Mouse (Mus musculus): Measurements from ENCODE around the gene Cacna2d4.

Cacna2d4 gene

DNA sequence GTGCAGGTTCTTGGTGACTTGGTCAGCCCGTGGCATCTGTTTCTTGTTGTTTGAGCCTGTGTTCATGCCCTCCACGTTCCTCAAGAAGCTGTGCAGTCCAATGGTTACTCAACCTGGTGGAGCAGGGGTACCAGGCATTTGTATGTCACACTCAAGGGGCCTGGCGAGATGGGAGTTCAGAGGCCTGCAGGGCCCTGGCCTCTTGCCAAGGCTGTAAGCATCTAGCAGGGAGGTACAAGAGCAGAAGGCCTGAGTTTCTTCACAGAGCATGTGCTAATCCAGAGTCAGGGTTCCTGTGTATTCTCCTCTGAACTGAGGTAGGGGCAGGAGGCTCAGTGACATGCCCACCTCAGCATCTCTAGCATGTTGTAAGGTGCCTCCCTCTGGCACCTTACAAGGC lies 76.8 kb downstream of the Cacna2d4 start:
- no peak for DNase-seq (ENCODE audit: low read depth, low spot score)
- H3K36me3 ChIP-seq (ENCODE audit: control insufficient read depth, insufficient read depth, low read length, poor library complexity, severe bottlenecking) = no peaks in the 10 kb centered on the region

DNA sequence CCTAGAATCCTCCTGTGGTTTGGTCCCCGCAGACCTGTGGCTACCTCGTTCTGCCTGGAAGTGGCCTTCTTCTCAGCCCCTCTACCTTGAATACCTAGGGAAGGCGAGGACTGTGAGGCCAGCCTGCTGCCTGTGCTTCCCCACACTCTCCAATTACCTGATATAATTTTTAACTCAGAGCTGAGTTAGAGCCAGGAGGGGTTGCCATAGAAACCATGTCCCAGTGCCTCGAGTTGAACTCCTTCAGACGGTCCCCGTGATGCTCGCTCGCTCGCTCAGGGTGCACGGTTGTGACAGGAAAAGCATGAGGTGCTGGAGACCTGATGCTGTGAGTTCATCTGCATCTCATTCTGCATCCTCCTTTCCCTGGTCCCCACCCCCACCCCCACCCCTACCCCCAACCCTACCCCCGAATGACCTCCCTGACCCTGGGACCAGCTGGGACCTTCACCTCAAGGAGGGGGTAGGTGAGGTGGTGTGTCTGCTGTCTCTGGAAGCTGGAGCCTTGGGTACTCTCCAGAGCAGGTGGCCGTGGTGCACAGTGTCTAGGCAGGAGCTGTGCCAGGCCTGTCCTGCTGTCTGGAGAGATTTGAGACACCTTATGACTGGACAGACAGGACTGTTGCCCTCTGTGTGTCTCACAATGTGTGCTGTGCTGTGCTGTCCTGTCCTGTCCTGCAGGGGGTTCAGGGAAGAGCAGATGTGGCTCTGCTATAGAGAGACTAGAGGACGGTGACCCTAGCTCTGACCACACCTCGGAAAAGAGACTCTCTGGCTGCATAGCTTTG lies 77.5 kb downstream of the Cacna2d4 start:
- DNase-seq (ENCODE audit: low read depth, low spot score) = no peak
- H3K36me3 ChIP-seq (ENCODE audit: control insufficient read depth, insufficient read depth, low read length, poor library complexity, severe bottlenecking) = no peaks in the 10 kb centered on the region
- no peaks in the 10 kb centered on the region for H3K27me3 ChIP-seq (ENCODE audit: control insufficient read depth, insufficient read depth, low read length, poor library complexity, severe bottlenecking)

More for the DNA sequence above, 76.8 kb downstream of the Cacna2d4 start:
- no peaks in the 10 kb centered on the region for H3K27me3 ChIP-seq (ENCODE audit: control insufficient read depth, insufficient read depth, low read length, poor library complexity, severe bottlenecking)

DNA sequence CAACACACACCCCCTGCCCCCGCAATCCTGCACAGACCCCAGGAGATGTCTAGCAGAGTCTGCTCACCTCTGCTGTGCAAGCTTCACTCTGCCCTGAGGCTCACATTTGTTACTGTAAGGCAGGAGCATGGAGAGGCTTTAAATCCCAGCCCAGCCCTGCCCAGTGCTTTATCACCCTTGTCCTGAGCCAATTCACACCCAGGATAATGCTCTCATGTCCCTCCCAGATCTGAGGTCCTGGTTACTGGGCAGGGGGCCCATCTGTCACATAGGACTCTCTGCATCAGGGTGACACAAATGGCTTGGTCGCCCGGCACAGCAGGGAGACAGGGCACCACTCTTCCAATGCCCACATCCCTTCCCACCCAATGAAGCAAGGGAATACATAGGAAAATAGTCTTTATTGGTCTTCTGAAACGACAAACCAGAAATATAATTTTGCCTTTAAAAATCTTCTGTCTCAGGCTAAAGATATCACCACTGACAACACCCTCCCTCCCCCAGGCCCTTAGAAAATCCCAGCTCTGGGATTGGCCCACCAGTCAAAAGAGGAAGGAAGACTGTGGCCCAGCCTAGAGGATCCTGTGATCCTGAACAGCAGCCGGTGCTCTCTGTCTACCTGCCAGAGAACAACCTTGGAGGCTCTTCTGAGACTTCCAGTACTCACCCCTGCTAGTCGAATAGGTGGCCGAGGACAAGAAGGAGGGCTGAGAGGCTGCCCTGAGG lies 78.6 kb downstream of the Cacna2d4 start:
- Histone ChIP-seq H3K27me3 (ENCODE audit: control insufficient read depth, insufficient read depth, low read length, poor library complexity, severe bottlenecking) (no peaks in the 10 kb centered on the region), H3K36me3 (ENCODE audit: control insufficient read depth, insufficient read depth, low read length, poor library complexity, severe bottlenecking) (no peaks in the 10 kb centered on the region)
- DNase-seq (ENCODE audit: low read depth, low spot score) = no peak

DNA sequence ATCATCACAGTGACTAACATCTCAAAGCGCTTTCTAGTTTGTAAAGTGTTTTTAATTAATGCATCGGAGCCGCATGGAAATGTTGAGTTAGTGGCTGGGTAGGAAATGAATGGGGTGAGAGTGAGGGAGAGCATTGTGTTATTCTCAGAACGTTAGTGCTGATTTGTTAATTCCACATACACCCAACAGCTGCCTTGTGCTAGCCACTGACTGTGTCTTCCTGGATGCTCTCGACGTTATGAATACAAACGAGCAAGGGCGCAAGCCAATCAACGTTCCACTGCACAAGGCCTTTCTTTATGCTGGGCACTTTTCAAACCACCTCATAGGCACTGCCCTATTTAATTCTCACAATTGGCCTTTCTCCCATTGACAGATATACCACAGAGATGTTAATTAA lies 82.4 kb downstream of the Cacna2d4 start:
- Histone ChIP-seq H3K27me3 (ENCODE audit: control insufficient read depth, insufficient read depth, low read length, poor library complexity, severe bottlenecking) (no peaks in the 10 kb centered on the region), H3K36me3 (ENCODE audit: control insufficient read depth, insufficient read depth, low read length, poor library complexity, severe bottlenecking) (no peaks in the 10 kb centered on the region)
- no peak for DNase-seq (ENCODE audit: low read depth, low spot score)

DNA sequence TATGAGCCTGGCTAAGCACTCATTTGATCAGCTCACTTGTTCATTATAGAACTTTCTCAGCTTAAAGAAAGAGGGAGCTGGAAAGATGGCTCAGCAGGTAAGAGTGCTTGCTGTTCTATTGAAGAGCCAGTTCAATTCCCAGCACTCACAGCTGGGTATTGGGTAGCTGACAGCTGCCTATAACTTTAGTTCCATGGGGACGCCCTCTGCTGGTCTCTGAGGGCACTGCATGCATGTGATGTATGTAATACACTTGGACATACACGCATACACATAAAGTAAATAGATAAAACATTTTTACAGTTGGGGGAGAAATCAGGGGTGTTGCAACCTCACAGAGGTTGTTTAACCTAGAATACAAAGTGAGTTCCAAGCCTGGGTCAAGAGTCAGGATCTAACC lies 83.0 kb downstream of the Cacna2d4 start:
- H3K27me3 ChIP-seq (ENCODE audit: control insufficient read depth, insufficient read depth, low read length, poor library complexity, severe bottlenecking) = no peaks in the 10 kb centered on the region
- no peaks in the 10 kb centered on the region for H3K36me3 ChIP-seq (ENCODE audit: control insufficient read depth, insufficient read depth, low read length, poor library complexity, severe bottlenecking)
- no peak for DNase-seq (ENCODE audit: low read depth, low spot score)

DNA sequence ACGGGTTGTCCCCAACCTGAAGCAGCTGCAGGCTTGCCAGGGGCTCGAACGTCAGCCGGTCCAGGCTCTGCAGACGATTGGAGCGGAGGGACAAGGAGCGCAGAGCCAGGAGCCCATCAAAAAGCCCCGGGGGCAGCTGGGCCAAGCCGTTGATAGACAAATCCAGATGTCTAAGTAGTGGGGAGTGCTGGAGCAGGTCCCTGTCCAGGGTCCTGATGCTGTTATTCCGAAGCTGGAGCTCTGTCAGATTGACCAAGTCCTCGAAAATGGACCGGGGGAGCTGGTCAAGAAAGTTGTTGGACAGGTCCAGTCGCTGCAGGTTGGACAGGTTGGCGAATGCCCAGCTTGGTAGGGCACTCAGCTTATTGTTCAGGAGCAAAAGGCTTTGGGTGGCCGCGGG lies 84.2 kb downstream of the Cacna2d4 start:
- DNase-seq (ENCODE audit: low read depth, low spot score) = no peak
- no peaks in the 10 kb centered on the region for H3K27me3 ChIP-seq (ENCODE audit: control insufficient read depth, insufficient read depth, low read length, poor library complexity, severe bottlenecking)
- H3K36me3 ChIP-seq (ENCODE audit: control insufficient read depth, insufficient read depth, low read length, poor library complexity, severe bottlenecking) = no peaks in the 10 kb centered on the region

DNA sequence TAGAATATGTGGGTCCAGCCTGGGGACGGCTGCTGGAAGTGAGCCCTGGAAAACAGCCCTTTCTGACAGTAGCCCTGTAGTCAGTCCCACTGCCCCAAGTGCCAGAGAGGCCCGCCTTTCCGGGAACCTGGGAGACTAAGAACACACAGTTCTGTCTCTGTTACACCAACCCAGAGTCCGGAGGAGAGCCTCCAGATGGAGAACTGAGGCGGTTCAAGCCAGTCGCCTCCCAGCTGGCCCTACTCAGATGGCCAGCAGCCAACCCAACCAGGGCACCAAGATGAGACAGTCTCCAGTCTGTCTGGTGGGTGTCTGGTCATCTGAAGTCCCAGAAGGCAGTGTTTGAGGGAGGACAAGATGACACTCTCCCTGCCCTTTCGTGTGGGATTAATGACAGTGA lies 85.4 kb downstream of the Cacna2d4 start:
- Histone ChIP-seq H3K27me3 (ENCODE audit: control insufficient read depth, insufficient read depth, low read length, poor library complexity, severe bottlenecking) (no peaks in the 10 kb centered on the region), H3K36me3 (ENCODE audit: control insufficient read depth, insufficient read depth, low read length, poor library complexity, severe bottlenecking) (no peaks in the 10 kb centered on the region)
- no peak for DNase-seq (ENCODE audit: low read depth, low spot score)

DNA sequence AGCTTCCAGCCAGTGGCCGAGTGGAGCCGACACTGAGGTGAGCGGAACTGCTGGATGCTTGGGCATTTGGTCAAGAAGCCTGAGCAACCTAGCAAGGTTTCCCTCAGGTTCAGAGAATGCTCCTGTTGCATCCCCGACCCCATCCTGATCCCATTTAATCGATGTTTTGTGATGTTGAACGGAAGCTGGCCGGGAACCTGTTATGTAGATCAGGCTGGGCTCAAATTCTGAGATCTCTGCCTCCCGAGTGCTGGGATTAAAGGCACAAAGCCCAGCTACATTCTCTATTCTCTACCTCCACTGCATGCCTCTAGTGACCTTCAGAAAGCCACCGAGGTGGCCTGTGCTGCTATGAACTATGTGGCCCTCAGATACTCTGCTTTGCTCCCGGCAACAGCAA lies 88.5 kb downstream of the Cacna2d4 start:
- DNase-seq (ENCODE audit: low read depth, low spot score) = no peak
- H3K36me3 ChIP-seq (ENCODE audit: control insufficient read depth, insufficient read depth, low read length, poor library complexity, severe bottlenecking) = no peaks in the 10 kb centered on the region

DNA sequence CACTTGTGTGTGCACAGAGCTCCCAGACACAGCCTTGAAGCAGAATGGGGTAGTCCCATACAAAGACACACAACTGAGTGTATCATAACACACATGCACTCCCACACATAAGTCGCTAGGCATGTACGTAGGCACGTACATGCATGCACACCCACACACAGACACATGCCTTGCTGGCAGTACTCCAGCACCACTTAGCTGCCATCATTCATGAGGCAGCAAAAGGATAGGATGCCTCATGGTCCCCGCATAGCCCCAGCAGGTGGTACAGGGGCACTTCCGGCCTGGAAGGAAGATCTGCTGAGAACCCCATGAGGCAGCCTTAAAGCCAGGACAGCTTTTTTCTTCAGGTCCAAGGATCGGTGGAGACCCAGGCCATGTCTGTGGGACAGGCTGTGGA lies 89.7 kb downstream of the Cacna2d4 start:
- no peaks in the 10 kb centered on the region for H3K36me3 ChIP-seq (ENCODE audit: control insufficient read depth, insufficient read depth, low read length, poor library complexity, severe bottlenecking)
- peaks cover 1% of the 10 kb centered on the region; the same call in 1 of the 2 replicates for H3K27me3 ChIP-seq (ENCODE audit: control insufficient read depth, insufficient read depth, low read length, poor library complexity, severe bottlenecking)
- no peak for DNase-seq (ENCODE audit: low read depth, low spot score)

More for the DNA sequence above, 88.5 kb downstream of the Cacna2d4 start:
- peaks cover 1% of the 10 kb centered on the region; the same call in 1 of the 2 replicates for H3K27me3 ChIP-seq (ENCODE audit: control insufficient read depth, insufficient read depth, low read length, poor library complexity, severe bottlenecking)

DNA sequence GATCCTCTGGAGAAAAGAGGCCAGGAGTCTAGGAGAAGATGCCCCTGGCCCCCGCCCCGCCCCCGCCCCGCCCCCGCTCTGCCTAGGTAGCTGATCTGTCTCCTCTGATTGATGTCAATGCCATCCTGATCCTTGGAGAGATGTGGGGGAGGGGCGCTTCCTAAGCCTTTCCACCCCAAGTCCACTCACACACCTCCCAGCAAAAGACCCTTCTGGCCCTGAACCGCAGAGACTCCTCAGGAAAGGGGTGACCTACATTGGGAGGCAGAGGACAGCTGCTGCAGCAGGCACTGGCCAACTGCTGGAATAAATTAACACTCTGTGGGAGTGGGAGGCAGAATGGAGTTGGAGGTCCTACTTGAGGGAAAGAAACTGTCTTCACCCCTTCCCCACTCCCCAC lies 90.2 kb downstream of the Cacna2d4 start:
- H3K36me3 ChIP-seq (ENCODE audit: control insufficient read depth, insufficient read depth, low read length, poor library complexity, severe bottlenecking) = no peaks in the 10 kb centered on the region
- DNase-seq (ENCODE audit: low read depth, low spot score) = no peak
- H3K27me3 ChIP-seq (ENCODE audit: control insufficient read depth, insufficient read depth, low read length, poor library complexity, severe bottlenecking) = peaks cover 1% of the 10 kb centered on the region; the same call in 1 of the 2 replicates

DNA sequence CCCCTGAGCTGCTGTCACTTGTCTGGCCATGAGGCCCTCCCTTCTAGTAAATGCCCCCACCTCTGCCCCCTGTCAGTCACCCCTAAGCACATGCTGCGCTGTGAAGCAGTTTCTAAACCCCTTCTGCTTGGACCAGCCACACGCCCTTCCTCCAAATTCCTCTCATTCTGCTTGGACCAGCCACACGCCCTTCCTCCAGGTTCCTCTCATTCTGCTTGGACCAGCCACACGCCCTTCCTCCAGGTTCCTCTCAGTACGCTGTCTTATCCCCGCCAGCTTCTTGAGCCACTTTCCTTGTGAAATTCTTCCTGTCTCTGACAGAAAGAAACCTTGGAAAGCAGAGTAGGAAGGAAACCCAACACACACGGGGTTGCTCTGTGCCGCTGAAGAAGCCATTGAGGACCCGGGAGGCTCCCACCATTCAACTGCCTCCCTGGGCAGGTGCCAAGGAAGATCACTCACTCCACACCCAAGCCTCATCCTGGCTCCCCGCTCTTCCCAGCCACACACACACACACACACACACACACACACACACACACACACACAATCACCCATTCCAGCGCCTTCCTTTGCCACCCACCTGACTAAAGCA lies 92.3 kb downstream of the Cacna2d4 start:
- Histone ChIP-seq H3K27me3 (ENCODE audit: control insufficient read depth, insufficient read depth, low read length, poor library complexity, severe bottlenecking) (peaks cover 1% of the 10 kb centered on the region; the same call in 1 of the 2 replicates), H3K36me3 (ENCODE audit: control insufficient read depth, insufficient read depth, low read length, poor library complexity, severe bottlenecking) (no peaks in the 10 kb centered on the region)
- no peak for DNase-seq (ENCODE audit: low read depth, low spot score)

DNA sequence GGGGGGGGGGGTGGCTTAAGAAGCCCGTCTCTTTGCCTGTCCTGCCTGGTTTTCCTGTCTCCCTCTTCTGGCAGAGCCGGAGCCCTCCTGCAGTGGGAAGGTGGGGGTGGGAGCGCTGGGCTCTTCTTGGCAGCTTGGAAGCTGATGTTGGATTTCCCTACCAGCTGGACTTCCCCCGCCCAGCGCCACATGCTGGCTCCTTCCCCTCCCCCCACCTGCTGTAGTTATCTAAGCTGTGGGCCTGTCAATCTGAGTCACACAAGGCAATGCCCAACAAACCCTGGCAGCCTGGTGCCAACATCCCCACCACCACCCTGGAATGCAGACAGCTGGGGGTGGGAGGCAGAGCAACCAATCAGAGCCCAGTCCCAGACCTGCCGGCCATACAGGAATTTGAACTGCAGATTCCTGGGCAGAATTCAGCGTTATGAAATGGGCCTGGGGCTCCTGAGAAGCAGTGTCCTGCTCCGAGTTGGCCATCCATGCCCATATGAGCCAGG lies 92.9 kb downstream of the Cacna2d4 start:
- peaks cover 1% of the 10 kb centered on the region; the same call in 1 of the 2 replicates for H3K27me3 ChIP-seq (ENCODE audit: control insufficient read depth, insufficient read depth, low read length, poor library complexity, severe bottlenecking)
- H3K36me3 ChIP-seq (ENCODE audit: control insufficient read depth, insufficient read depth, low read length, poor library complexity, severe bottlenecking) = no peaks in the 10 kb centered on the region
- DNase-seq (ENCODE audit: low read depth, low spot score) = no peak

DNA sequence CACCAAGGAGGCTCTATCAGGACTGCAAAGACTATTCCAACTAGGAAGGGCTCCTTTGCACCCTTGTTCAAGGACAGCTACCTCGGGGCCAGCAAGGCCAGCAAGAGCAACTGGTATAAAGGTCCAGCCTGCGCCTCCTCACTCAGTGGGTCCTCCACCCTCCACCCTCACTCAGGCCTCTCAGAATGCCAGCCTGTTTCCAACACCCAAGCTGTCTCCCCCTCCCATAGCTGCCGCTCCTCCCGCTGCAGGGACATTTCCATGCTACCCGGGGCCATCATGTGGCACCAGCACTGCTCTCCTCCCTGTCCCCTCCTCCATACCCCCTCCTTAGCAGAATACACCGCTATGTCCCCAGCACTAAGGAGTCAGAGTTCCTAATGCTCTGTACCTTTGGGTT lies 93.6 kb downstream of the Cacna2d4 start:
- DNase-seq (ENCODE audit: low read depth, low spot score) = no peak
- H3K36me3 ChIP-seq (ENCODE audit: control insufficient read depth, insufficient read depth, low read length, poor library complexity, severe bottlenecking) = no peaks in the 10 kb centered on the region
- H3K27me3 ChIP-seq (ENCODE audit: control insufficient read depth, insufficient read depth, low read length, poor library complexity, severe bottlenecking) = peaks cover 1% of the 10 kb centered on the region; the same call in 1 of the 2 replicates

DNA sequence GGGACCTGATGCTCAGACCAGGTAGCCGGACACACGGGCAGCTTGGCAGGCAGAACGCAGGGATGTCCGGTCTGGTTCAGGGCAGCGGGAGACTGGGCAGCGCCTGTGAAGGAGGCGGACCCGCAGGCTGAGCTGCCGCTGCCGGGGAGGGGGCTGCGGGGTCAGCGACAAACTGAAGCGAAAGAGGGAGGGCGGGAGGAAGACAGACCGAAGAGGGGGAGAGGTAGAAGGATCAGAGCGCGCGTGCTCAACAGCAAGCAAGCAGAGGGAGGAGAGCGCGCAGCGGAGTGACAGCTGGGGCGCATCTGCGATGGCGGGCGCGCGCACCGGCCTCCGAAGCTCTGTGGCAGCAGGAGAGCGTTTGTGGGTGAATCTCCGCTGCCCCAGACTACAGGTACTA lies 94.2 kb downstream of the Cacna2d4 start, which contains the start of gene Lrtm2:
Gene Lrtm2 (minus strand): TSS at position 261 of the 400 bp plus-strand sequence.
- Histone ChIP-seq H3K27me3 (ENCODE audit: control insufficient read depth, insufficient read depth, low read length, poor library complexity, severe bottlenecking) (peaks cover 1% of the 10 kb centered on the region; the same call in 1 of the 2 replicates), H3K36me3 (ENCODE audit: control insufficient read depth, insufficient read depth, low read length, poor library complexity, severe bottlenecking) (no peaks in the 10 kb centered on the region)
- no peak for DNase-seq (ENCODE audit: low read depth, low spot score)

DNA sequence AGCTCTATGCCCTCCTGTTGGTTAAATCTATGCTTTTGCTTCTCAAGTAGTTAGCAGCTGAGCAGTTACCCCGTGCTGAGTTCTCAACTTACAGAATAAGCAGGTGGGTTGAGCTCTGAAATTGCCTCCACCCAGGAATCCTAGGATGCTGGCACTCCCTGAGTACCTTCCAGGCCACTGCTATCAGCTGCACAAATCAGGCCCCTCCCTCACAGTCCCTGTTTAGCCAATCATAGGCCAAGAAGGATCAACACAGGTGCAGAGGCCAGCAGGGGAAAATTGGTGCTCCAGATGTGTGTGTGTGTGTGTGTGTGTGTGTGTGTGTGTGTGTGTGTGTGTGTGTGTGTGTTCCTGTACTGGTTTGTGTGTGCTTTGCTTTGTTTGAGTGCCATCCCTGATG lies 95.8 kb downstream of the Cacna2d4 start:
- peaks cover 1% of the 10 kb centered on the region; the same call in 1 of the 2 replicates for H3K27me3 ChIP-seq (ENCODE audit: control insufficient read depth, insufficient read depth, low read length, poor library complexity, severe bottlenecking)
- no peaks in the 10 kb centered on the region for H3K36me3 ChIP-seq (ENCODE audit: control insufficient read depth, insufficient read depth, low read length, poor library complexity, severe bottlenecking)
- DNase-seq (ENCODE audit: low read depth, low spot score) = no peak

All from splenic B cell, adult 2 months (primary cell).